Mouse (Mus musculus) urinary bladder, postnatal 10 days (tissue): Measurements from ENCODE around the gene Svs1.
"Not testable (repeated sequence)": the region's sequence is repeated elsewhere in the genome, so short reads cannot be mapped to it uniquely, and the experiment has no call there.

ENCODE experiments used
- DNase-seq: peaks from one replicate; pipeline ENCODE4 v3.0.0; 2022; ENCODE audit warnings: low spot score

Gene Svs1

DNA sequence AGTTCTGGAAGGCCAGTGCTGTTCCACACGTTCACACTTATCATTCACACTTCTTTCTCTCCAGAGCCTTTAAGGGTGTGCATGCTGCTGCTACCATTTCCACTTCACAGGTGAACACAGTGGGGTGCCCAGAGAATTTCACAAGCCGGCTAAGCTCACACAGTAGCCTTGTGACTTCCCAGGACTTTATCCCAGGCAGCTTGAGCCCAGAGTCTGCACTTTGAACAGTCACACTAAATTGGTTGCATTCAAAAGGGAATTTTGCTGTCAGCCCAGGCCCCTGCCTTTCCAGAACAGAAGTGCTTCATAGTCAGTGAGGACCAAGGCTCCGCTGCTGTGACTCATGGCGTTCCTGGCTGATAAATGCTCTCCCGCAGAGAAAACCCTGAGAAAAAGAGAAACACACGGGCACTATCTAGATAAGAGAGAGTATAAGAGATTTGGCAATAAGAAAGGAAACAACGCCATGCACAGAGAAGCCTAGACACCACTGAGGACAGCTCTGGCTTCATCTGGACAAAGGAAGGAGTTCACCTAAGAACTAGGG, at the start of gene Svs1:
Svs1 (plus strand) TSS at position 418 of the 547 bp plus-strand sequence.
- DNase-seq = no peak

DNA sequence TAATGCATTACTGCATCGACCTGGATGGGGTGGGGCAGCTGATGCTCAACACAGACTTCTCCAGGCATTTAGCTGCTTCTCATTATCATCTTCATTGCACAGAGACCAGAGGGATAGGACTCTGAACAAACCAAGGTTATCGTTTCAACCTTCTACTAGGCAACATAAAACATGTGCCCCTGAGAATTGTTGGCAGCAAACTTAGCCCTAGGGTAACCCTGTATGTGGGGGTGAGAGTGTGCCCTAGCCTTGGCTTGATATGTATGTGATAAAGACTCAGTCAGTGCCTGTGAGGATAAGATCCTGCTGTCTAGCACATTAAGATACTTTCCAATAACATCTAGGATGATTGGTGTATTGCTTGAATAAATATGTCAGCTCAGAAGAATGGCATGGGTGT, 37.1 kb upstream of the Svs1 start:
- no peak for DNase-seq

DNA sequence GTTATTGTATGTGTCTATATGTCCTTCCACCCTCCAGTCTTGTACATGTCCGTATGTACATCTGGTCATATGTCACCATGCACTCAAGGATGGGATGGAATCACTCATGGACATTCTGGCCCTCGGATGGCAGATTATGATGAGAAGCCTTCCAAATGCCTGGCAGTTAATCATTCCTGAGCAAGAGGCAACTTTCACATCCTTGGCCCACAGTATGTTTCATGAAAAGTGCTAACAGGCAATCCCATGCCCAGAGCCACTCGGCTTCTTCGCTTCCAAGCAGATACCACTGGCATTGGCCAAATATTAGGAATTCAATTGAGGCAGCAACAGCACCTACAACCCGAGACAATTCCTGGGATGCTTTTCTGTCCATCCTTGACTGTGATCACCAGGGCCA, 36.0 kb upstream of the Svs1 start:
- no peak for DNase-seq

DNA sequence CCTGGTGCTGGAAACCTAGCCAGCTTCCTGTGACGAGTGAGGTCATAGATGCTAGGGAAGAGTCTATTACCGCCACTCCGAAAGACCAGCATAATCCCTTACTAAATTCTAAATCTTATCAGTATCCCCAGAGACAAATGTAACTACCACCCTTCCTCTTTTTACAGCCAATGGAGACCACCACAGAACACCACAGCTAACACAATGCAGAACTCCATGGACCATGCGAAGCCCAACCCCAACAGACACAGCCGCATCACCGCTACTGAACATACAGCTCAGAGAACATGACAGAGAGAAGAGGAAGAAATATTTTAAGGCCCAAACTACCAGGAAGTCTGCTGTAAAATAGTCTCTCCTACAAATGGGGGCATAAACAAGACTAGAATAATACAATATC, 35.0 kb upstream of the Svs1 start:
- no peak for DNase-seq

DNA sequence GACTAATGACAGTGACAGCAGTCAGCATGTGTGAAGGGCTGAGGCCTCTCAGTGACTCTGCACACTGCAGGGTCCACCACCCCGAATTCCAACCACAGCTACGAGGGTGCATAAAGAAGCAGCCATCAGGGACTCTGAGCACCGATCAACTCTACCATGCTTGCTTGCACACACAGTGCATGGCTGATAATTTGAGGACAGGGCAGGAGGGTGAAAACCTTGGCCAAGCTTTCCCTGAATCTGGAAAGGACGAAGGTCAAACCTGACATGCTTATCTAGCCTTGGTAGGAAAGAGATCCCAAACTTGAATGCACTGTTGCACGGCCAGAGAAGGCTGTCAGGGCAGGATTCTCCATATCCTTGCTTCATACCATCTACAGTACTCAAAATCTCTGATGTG, 33.4 kb upstream of the Svs1 start:
- no peak for DNase-seq

DNA sequence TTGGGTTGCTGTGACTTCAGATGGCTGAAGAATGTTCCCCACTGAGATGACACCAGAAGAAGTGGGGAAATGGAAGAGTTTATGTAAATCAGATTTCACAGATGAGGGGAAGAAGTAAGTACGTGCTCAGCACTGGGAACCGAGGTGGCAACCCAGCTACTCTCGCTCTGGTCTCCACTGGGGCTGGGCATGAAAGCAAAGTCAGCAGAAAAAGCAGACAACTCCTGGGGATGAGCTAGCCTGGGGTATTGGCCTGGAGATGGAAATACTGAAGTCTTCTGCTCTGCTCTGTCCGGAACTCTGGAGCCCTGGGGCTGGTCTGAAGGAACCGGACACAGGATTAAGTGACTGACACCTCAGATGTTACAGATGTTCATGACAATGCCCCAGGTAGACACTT, 32.5 kb upstream of the Svs1 start:
- no peak for DNase-seq

DNA sequence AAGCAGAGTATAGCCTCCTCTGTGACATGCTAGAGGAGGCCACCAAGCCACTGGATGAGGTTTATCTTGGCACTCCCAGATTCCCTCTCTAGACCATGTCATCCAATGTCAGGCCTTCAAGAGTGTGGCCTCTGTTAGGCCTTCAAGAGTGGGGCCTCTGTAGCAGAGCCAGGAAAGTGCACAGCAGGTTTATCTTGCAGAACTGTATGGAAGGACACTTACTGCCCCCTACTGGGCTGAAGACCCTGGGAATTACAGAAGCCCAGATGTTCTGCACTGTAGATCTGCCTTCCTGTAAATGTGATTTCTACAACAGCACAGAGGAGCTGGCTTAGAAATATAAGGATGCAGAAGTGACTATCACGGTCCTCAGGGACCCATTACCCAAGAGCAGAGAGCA, 31.7 kb upstream of the Svs1 start:
- DNase-seq = no peak

DNA sequence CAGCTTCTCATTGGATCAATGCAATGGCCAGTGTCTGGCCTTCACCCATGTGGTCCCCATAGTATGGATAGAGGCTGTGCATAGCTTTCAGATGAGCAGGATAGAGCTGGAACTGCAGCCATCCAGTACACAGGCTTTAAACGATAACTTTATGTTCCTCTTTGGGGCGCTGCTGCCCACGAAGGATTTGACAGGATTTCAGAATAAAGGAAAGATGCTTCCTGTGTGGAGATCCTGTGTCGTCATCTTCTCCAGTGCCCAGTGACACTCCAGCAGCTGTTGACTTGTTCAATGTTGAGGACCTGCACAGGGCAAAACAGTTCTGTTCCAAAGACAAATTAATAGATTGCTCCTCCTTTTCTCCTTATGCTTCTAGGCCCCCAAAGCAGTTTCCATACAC, 29.9 kb upstream of the Svs1 start:
- no peak for DNase-seq

DNA sequence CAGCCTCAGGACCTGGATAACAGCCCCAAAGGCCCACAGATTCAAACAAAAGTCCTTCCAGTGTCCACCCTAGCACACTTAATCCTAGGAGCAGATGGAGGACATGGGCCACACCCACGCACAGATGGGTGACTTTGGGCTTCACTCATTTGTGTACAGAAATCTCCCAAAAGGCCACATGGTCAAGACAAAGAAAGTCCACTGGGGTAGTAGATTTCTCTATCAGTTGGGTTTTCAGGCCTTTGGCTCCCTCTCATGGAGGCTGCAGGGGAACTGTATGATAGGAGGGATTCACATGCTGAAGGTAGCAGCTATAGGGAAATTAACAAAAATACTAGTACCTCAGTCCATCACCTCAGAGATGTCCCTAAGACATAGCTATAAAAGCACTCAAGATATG, 28.6 kb upstream of the Svs1 start:
- no peak for DNase-seq

DNA sequence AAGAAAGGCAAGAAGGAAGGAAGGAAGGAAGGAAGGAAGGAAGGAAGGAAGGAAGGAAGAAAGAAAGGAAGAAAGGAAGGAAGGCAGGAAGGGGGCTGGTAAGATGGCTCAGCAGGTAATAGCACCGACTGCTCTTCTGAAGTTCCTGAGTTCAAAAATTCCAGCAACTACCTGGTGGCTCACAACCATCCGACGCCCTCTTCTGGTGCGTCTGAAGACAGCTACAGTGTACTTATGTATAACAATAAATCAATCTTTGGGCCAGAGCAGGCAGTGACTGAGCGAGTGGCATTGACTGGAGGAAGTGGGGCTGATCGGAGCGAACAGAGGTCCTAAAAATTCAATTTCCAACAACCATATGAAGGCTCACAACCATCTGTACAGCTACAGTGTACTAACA, 27.5 kb upstream of the Svs1 start:
- DNase-seq = not testable (repeated sequence)

DNA sequence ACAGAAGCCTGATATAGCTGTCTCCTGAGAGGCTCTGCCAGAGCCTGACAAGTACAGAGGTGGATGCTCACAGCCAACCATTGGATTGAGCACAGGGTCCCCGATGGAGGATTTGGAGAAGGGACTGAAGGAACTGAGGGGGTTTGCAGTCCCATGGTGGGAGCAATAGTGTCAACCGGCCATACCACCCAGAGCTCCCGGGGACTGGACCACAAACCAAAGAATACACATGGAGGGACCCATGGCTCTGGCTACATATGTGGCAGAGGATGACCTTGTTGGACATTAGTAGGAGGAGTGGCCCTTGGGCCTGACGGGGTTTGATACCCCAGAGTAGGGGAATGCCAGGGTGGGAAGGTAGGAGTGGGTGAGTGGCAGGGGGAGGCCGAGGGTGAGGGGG, 20.0 kb upstream of the Svs1 start:
- not testable (repeated sequence) for DNase-seq

DNA sequence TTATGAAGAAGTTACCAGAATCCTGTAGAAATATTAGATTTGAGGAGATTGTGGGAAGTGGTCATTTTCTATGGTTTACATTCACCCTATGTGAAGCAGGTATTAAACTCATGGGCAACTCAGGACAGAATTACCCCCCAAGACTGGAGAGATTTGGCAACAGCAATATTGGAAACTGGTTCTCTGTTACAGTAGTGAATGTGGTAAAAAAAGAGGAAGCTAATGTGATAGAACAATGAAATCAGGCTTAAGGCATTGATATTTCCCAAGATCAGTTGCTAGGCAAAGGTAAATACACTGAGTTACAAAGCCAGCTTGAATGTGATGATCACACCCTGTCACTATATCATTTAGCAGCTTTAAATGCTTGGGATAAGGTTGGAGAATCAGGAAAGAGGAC, 18.8 kb upstream of the Svs1 start:
- no peak for DNase-seq

DNA sequence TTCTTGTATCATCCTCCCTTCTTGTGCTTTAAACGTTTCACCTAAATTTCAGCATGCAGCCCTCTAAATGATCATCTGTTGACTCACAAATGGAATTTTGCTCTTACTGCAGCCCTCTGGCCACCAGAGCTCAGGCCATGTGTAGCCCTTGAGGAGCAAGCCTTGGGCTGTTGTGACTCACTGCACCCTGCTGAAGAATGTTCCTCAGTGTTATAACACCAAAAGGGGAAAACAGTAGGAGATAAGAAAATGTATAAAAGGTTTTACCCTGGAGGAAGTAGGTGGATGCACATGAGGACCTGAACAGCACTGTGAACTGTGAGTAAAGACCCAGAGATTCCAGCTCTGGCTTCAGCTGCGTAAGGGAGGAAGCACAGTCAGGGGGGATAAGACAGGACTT, 12.0 kb upstream of the Svs1 start, which contains the start of gene Doxl2:
Doxl2 (plus strand) TSS at position 301 of the 400 bp plus-strand sequence.
- DNase-seq = no peak

DNA sequence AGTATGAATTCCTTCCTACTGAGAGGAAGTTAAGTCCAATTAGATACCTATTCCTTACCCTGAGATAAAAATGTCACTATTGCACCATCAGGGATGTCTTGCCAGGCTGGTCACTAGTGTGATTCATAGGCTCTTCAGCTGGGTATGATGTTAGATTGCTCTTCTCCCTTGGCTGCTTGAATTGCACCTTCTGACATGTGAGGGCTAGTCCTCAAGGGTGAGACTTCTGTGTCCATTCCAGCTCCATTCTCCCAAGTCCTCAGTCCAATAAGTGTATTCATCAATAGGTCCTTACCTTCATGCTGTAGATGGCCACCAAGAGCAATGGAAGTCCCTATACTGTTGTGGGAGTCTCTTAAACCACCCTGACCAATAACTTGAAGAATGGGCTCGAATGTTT, 7.0 kb upstream of the Svs1 start:
- no peak for DNase-seq

DNA sequence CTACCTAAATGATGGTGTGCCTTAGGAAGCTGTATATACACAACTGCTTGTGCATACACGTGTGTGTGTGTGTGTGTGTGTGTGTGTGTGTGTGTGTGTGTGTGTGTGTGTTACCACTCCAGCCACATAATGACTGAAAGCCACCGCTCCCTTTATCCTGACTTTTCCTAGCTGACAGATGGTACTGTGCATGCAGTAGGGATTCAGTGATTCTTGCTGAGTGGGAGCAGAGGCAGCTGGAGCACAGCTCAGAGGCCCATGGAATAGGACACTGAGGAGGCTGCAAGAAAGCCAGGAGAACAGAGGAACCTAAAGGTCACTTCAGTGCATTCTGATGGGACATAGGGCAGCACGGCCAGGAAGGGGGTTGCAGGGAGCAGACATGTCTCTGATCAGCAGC, 4.4 kb upstream of the Svs1 start:
- no peak for DNase-seq

DNA sequence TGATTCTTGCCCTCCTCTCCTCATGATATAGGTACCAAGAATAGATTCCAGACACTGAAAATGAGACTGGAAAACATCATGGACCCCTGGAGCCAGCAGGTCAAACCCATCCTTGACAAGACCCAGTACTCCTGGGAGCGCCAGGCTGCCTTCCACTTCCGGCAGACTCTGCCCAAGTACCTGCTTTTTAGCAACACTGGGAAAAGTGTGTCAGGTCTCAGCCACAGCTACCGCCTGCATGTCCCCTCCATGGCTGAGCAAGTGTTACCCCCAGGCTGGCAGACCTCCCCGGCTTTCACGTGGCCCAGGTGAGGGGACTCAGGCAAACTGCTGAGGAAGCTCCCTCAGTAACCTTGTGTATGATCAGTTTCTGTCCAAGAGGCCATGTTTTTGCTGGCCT, 3.3 kb downstream of the Svs1 start:
- DNase-seq = no peak

DNA sequence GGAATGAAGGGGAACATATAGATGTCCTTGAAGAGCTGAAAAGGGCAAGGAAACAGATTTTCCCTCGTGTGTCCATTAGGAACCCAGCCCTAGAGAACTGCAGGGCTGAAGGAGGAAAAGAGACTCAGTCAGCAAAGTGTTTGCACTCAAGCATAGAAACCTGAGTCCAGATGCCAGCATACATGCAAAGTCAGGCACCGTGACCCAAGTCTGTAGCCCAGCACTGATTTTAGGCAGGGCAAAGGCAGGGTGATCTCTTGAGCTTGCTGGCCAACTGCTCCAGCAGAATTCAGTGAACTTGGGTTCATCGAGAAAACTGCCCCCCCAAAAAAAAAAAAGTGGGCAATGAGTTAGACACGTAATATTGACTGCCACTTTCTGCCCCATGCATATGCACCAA, 5.3 kb downstream of the Svs1 start:
- no peak for DNase-seq

DNA sequence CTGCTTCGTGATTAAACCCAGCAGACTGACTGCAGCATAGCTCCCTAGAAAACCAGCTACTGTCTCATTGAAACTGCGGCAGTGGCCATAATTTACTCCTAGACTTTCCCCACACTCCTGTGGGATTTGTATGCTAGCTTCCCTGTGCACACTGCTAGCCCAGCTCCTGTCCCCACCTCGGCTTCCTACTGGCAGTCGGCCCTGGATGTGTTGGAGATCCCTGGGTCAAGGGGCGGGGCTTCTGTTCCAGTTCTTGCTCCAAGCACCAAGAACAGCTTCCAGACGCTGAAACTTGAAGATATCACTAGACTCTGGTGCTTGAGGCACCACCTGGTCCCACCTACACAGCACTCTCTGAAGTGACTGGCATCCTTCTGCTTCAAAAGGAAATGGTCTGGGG, 11.5 kb downstream of the Svs1 start:
- DNase-seq = no peak

DNA sequence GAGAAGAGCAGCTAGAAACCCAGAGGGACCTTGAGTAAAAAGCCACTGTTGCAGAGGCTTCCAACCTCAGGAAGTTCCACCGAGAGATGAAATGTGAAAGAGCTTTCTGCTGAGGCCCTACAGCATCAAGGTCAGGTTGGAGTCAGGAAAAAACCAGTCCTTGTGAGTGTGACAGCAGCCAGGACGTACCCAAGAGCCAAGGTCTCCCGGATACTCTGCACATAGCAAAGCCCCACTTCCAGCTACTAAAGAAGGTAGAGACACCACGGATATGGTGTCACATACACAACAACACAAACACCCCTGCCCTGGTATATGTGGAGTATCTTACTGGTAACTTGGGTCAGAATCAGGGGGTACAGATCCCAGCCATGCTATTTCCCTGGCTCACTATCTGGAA, 12.1 kb downstream of the Svs1 start:
- no peak for DNase-seq

DNA sequence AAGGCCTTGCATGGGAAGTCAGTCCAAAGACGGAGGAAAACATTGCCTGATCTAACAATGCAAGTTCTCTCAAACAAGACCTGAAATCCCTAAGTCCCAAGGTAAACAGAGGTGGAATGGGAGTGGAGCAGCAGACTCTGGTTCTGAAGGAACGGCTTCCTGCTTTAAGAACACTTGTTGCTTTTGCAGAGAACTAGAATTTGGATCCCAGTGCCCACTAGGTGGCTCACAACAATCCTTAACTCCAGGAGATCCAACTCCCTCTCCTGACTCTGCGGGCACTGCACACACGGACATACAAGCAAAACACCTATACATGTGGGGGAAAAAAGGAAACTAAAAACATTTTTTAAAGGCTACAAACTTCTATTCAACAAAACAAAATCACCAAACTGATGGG, 16.7 kb downstream of the Svs1 start:
- no peak for DNase-seq

DNA sequence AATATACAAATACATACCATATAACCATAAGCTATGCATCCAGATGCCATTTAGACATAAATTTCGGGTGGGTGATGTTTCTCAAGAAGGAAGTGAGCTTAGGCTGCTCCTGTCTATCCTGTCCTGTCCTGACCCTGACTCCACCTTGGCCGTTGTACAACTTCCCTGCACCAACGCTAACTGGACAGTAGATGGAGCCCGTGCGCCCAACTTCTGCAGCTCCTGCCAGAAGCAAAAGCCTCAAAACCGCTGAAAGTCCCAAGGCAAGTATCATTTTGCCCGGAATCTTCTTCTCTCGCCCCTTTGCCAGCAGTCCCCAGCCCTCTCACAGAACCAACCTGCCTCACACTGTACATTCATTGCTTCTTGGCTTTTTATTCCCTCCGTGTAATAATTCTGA, 21.3 kb downstream of the Svs1 start:
- no peak for DNase-seq

DNA sequence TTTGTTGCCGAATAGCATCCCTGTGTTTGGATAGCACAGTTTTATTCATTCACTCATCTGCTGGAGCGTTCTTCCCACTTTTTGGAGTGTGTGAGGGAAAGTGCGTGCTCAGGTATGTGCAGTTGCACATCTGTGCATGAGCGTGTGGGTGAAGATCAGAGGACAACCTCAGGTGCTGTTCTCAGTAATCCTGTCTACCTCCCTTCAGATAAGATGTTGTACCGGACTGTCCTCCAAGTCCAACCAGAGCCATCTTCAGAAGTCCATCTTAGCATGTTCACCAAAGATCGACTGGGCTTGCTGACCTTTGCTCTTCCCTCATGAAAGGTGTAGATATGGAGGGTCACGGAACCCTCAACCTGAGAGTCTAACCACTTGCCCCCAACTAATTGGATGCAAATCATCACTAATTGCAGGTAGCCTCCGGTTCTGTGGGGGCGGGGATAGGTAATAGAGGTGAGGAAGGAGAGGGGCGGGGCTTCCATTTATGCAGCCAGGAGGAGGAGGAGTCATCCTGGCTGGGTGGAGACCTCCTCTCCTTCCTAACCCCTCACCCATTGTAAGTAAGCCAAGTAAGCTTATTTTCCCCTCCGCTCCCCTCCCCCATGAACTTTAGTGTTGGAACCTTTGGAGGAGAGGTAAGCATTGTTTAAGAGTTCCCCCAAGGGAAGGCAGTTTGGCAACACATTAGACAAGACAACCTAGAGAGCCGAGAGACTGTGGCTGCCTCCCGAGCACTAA, 21.9 kb downstream of the Svs1 start:
- DNase-seq = no peak

DNA sequence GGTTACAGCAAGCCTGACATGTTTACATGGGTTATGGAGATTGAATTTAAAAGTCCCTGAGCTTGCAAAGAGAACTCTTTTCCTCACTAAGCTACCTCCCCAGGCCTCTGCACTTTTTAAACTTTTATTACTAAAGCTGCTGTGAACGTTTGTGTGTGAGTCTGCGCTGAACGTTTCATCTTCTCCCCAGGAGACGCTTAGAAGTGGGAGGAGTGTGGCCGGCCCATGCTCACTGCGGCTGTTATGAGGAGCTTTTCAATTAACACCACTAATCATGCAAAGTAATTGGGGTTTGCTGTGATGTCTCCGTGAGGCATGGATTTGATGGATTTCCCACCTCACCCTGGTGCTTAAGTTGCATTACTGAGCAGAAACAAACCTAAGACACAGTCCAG, 22.5 kb downstream of the Svs1 start:
- no peak for DNase-seq

DNA sequence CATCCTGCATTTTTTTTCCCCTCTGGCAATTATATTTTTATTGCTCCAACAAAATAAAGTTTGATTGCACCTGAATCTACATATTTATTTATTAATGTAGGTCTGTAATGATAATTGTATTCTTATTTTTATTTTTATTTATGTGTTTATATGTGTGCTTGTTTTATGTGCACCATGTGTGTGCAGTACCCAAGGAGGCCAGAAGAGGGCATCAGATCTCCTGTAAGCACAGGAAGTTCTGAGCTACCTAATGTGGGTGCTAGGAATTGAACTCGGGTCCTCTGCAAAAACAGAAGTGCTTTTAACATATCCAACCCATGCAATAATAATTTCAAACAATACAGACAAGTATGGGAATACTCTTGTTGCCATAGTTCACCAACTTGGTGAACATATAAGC, 23.0 kb downstream of the Svs1 start:
- DNase-seq = no peak
